Mouse (Mus musculus) kidney, adult 9 months (tissue): Measurements from ENCODE around the gene Rsph10b.
"Not testable (repeated sequence)": the region's sequence is repeated elsewhere in the genome, so short reads cannot be mapped to it uniquely, and the experiment has no call there.

Source experiments
- DNase-seq: peaks from one replicate; pipeline ENCODE4 v3.0.0; 2022

Gene Rsph10b

GRCm38 (mm10) chr5:143994632-143995365 is 62.0 kb downstream of the Rsph10b start:
- no peak for DNase-seq

DNA sequence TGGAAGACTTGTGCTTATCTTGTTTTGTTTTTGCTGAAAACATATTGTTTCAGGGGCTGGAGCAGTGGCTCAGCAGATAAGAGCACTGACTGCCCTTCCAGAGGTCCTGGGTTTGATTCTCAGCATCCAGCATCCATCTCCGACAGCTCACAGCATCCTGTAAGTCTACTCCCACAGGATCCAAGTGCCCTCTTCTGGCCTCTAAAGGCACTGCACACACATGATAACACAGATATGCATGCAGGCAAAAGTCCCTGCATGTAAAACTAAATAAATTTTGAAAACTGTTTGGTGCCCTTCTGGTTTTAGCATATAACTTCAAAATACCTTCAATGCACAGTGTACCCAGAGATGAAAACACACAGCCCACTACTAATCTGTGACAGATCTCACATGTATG is 66.6 kb downstream of the Rsph10b start:
- no peak for DNase-seq

DNA sequence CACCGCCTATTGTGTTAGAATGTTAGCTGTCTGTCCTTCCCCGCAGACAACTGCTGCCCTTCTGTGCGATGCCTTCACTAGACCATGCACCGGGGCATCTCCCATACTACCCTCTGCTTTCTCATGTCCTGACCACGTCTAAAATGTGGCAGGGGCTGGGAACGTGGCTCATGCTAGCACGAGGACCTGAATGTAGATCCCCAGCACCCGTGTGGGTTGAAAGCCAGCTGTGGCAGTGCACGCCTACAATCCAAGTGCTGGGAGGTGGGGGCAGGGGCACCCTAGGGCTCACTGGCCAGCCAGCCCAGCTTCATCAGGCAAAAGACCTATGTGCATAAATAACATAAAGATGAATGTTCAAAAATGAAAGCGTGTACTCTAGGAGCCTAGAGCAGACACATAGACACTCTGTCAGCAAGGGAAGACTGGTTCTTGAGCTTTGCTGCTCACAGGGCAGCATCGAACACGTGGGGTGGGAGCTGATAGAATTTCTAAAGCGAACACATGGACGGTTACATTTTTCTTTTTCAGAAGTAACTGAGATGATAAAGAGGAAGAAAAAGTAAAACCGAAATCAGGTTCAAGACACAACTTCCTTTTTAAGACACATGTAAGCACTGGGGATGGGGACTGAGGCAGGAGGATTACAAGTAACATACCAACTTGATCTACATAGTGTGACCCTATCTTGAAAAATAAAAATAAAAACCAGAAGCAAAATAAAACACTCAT is 69.8 kb downstream of the Rsph10b start:
- DNase-seq, result no peak

DNA sequence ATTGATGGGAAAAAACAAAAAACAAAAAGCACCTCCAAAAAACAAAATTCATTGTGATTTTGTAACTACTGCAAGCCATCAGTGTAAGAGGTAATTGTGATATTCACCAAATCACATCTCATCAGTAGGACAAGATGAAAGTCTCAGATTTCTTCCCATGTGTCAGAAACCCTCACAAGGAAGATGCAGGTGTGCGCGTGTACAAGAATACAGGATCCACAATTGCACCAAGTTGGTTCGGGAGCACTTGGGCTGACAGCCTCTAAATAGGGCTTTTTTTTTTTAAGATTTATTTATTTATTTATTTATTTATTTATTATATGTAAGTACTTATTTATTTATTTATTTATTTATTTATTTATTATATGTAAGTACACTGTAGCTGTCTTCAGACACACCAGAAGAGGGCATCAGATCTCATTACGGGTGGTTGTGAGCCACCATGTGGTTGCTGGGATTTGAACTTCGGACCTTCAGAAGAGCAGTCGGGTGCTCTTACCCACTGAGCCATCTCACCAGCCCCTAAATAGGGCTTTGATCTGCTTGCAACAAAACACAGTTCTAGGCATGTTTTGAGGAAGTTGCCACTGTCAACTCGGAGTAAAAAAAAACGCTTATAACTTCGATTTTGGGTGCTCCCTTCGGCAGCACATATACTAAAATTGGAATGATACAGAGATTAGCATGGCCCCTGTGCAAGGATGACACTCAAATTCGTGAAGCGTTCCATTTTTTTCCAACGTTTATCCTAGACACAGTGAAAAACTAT is 80.7 kb downstream of the Rsph10b start:
- DNase-seq, result not testable (repeated sequence)

- DNase-seq, result peak; percentile 78
Measured at GRCm38 (mm10) chr5:144014551-144015311, 81.9 kb downstream of the Rsph10b start, which contains the start of gene Ccz1. Ccz1 (minus strand) TSS chr5:144014877.

- no peak for DNase-seq
Measured at GRCm38 (mm10) chr5:144015312-144015650, 82.4 kb downstream of the Rsph10b start.

DNA sequence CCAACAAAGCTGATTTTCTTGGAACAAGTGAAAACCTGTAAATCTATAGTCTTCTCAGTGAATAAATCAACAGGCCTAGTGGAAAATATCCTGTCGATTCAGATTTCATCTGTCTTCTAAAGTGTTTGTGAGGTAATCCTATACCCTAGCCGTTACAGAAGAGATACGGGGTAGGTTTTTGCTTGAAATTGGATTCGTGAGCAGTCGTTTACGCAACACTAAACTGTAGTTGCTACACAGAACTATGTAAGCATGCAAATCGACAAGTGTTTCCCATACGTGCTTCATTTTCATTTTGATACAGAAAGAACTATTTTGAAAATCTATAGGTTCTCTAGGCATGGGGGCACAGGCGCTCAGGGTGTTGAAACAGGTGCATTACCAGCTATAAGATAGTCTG is 83.0 kb downstream of the Rsph10b start:
- DNase-seq, result no peak

DNA sequence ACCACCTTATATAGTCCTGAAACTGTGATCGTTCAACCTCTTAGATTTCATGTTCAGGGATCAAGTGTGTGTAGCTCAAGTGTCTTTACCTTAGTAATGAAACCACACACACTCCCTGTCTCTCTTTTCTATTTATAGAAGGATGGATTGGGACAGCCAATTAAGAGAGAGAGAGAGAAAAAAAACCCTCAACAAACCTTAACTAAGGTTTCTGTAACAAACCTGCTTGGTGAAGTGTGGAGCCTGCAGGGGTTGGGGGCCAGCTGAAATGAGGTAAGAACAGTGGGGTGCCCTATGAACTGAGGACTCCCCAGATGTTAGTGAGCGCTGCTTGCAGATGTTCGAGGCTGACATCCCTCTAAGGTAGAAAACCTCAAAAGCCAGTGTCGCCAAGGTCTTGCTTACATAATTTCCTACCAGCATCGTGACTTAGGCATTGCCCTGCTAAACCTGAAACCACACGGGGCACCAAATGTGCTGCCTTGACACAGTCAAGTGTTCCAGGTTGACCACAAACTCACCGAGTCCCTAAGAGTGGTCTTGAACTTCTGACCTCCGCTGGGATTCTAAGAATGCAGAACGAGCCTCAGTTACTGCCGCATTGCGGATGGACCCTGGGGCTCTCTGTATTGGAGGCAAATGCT is 93.9 kb downstream of the Rsph10b start, which contains the start of gene Ocm:
TSS of gene Ocm (minus strand) at position 51 of the 644 bp plus-strand sequence.
- DNase-seq, result no peak

- peak; percentile 77 for DNase-seq
Measured at GRCm38 (mm10) chr5:144032491-144032890, 99.7 kb downstream of the Rsph10b start.

DNA sequence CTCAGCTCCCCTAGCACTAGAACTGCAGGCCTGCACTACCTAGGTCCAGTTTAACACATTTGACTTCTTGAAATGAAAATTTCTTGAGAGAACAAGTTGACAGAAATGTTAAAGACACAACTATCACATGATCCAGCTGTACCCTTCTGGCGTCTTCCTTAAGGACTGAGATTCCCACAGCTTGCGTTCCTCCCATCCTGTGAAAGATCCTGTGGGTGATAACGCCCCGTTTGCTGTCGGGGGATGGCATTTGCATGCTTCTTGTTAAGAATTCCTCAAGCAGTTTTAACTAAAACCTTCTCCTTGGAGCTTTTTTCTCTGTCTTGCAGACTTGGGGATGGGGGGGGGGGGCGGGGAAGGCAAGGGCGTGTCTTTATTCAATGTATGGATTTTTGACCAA is 101.7 kb downstream of the Rsph10b start:
- DNase-seq, result no peak
